In the genomic region with DNA sequence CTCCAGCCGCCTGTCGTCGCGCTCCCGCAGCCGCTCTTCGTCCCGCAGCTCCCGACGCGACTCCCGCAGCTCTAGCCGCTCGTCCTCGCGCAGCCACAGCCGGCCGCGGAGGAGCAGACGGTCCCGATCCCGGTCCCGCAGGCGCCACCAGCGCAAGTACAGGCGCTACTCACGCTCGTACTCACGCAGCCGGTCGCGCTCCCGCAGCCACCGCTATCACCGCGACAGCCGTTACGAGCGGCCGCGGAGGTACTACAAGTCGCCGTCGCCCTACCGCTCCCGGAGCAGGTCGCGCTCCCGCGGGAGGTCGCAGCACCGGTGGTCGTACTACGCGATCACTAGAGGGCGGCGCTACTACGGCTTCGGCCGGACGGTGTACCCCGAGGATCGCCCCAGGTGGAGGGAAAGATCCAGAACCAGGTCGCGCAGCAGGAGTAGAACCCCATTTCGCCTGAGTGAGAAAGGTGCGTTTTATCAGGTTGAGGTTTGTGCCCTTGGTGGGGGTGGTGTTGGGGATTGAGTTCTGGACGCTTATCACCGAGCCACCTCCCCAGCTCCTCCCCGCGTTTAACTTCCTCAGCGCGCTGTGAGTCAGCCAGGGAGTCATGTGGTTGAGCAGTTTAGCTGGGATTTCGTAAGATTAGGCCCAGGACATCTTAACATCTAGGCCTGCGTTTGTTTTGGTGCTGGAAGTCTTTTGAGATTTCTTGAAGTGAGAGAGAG, we compare ENCODE assay signal across 8 mouse cellular contexts. TPM values are rescaled to one million over a fixed set of nuclear protein-coding genes. Genes with fewer than 3 reads are reported as not detected.
A peak's percentile ranks its signal among the peaks of the same experiment; 100 is the strongest.
DNase-seq lines count a peak whose midpoint lies in the region; ATAC-seq and TF ChIP-seq lines count a peak whose summit lies in the region.

No protein-coding gene starts in this region.

- ATAC-seq in common myeloid progenitor, adult 5-6 weeks (replicated peaks; ENCODE audit: low read depth, poor library complexity, severe bottlenecking), result peak; percentile 40
- ATAC-seq in inflammation-experienced regulatory T-cells, adult 6 months, result peak; percentile 22
- peak; percentile 62 for ATAC-seq in liver, embryonic 14.5 days (ENCODE audit: insufficient read depth)
- peak; percentile 26; the same call in 1 of the 2 replicates for ATAC-seq in stomach, embryonic 14.5 days (ENCODE audit: insufficient number of reproducible peaks, insufficient read depth, low FRiP score, low read depth)

- TF ChIP-seq CTCF in liver, embryonic 14.5 days (IDR thresholded peaks at IDR 0.05; ENCODE audit: low read depth), result peak; percentile 28

- peaks cover 17 to 31% of the 10 kb centered on the region in 2 experiments for H3K4me1 ChIP-seq in liver, embryonic 14.5 days (replicated peaks; ENCODE audit: control insufficient read depth in 2 of 2, insufficient read depth in 2 of 2, low read length in 1 of 2)
- peaks cover 13% of the 10 kb centered on the region for H3K4me1 ChIP-seq in stomach, embryonic 14.5 days (ENCODE audit: control insufficient read depth, insufficient read depth, low read length)

- WGBS in liver, embryonic 14.5 days (ENCODE audit: insufficient replicate concordance), result under 1% methylated on average over 75 of the region's 75 CpGs
- WGBS in stomach, embryonic 14.5 days, result under 1% methylated on average over 75 of the region's 75 CpGs

- TF ChIP-seq EP300 in liver, embryonic 14.5 days (IDR thresholded peaks at IDR 0.05; ENCODE audit: low read depth), result no peak

- peaks cover 50% of the 10 kb centered on the region for H3K36me3 ChIP-seq in liver, embryonic 14.5 days (replicated peaks; ENCODE audit: control insufficient read depth, insufficient read depth, low read depth)
- peaks cover 33% of the 10 kb centered on the region for H3K36me3 ChIP-seq in stomach, embryonic 14.5 days (ENCODE audit: control insufficient read depth, insufficient read depth, low read length)

- intact Hi-C loops in gastrocnemius, postnatal 14 days (cut with DNase I; ENCODE audit: low total_unique reads), result no loop called here

- peak overlapping the region; percentile 99 for H3K9ac ChIP-seq in liver, embryonic 14.5 days (replicated peaks)
- peak overlapping the region; percentile 96 for H3K9ac ChIP-seq in stomach, embryonic 14.5 days (replicated peaks; ENCODE audit: low read depth, low read length)

- H3K4me3 ChIP-seq in liver, embryonic 14.5 days (ENCODE audit: insufficient read depth in 1 of 2, low read depth in 2 of 2, low read length in 2 of 2), result peak overlapping the region; percentile 92 to 97
- H3K4me3 ChIP-seq in stomach, embryonic 14.5 days (ENCODE audit: low read depth, low read length), result peak overlapping the region; percentile 100

- DNase-seq in right cerebral cortex, adult 18-20 months, result peak; percentile 64
- no peak for DNase-seq in right cerebral cortex, postnatal 36 days (ENCODE audit: low spot score in 2 of 2)
- DNase-seq in gastrocnemius, postnatal 14 days, result peak; percentile 73
- DNase-seq in liver, embryonic 14.5 days (ENCODE audit: low read depth in 3 of 3, low spot score in 3 of 3), result peak; percentile 83 to 88 (median 84)
- DNase-seq in naive thymus-derived CD4-positive, alpha-beta T cell, adult 2 months (ENCODE audit: low read depth), result peak; percentile 79

- peak overlapping the region; percentile 96 for H3K4me2 ChIP-seq in liver, embryonic 14.5 days (ENCODE audit: low read depth)
- H3K4me2 ChIP-seq in stomach, embryonic 14.5 days (replicated peaks; ENCODE audit: low read depth, low read length), result peak overlapping the region; percentile 95

- H3K9me3 ChIP-seq in liver, embryonic 14.5 days (ENCODE audit: control insufficient read depth, low read length), result no peaks in the 10 kb centered on the region
- no peaks in the 10 kb centered on the region for H3K9me3 ChIP-seq in stomach, embryonic 14.5 days (ENCODE audit: control insufficient read depth, low read depth, low read length)

- no peaks in the 10 kb centered on the region for H3K27me3 ChIP-seq in liver, embryonic 14.5 days (ENCODE audit: control insufficient read depth, insufficient read depth, low read length)
- no peaks in the 10 kb centered on the region for H3K27me3 ChIP-seq in stomach, embryonic 14.5 days (ENCODE audit: control insufficient read depth, insufficient read depth, low read length)

- H3K27ac ChIP-seq in liver, embryonic 14.5 days, result peak overlapping the region; percentile 79
- H3K27ac ChIP-seq in stomach, embryonic 14.5 days (ENCODE audit: low read length), result peak overlapping the region; percentile 95

RNA-seq across cellular contexts. Expression of gene Rsrp1, which starts 0.8 kb away (rescaled TPM):
- total RNA-seq in common myeloid progenitor, adult 5-6 weeks (2017), result 172 and 177 TPM in 2 replicates
- total RNA-seq in gastrocnemius, postnatal 14 days (2021), result 100 to 1,000 TPM in 1 of 2 experiments, 10 to 100 TPM in 1; 76.9 to 163 TPM
- polyA plus RNA-seq in inflammation-experienced regulatory T-cells, adult 6 months (2017; shearing (Covaris generic)), result 100 to 1,000 TPM; 184 to 307 (median 297) TPM
- 228 and 239 TPM in 2 replicates for polyA plus RNA-seq in liver, embryonic 14.5 days (2012; rRNA removed)
- 151 and 161 TPM in 2 replicates for polyA plus RNA-seq in liver, embryonic 14.5 days (2014; fragmentation: Nextera tagmentation; extraction: Ambion mirVana)
- polyA plus RNA-seq in stomach, embryonic 14.5 days (2014; fragmentation: Nextera tagmentation; extraction: Ambion mirVana), result 506 and 565 TPM in 2 replicates

RNA-seq across cellular contexts. Expression of gene Syf2, which starts 6.5 kb away (rescaled TPM):
- 230 and 275 TPM in 2 replicates for total RNA-seq in common myeloid progenitor, adult 5-6 weeks (2017)
- total RNA-seq in gastrocnemius, postnatal 14 days (2021), result 10 to 100 TPM; 34.1 to 39.6 TPM
- polyA plus RNA-seq in inflammation-experienced regulatory T-cells, adult 6 months (2017; shearing (Covaris generic)), result 100 to 1,000 TPM; 206 to 224 (median 212) TPM
- polyA plus RNA-seq in liver, embryonic 14.5 days (2012; rRNA removed), result 21.9 and 42.9 TPM in 2 replicates
- polyA plus RNA-seq in liver, embryonic 14.5 days (2014; fragmentation: Nextera tagmentation; extraction: Ambion mirVana), result 52.6 and 56.0 TPM in 2 replicates
- polyA plus RNA-seq in stomach, embryonic 14.5 days (2014; fragmentation: Nextera tagmentation; extraction: Ambion mirVana), result 67.7 and 71.7 TPM in 2 replicates

RNA-seq across cellular contexts. Expression of gene Tmem50a, which starts 9.4 kb away (rescaled TPM):
- total RNA-seq in common myeloid progenitor, adult 5-6 weeks (2017), result 168 and 202 TPM in 2 replicates
- total RNA-seq in gastrocnemius, postnatal 14 days (2021), result 10 to 100 TPM; 41.1 to 45.9 TPM
- polyA plus RNA-seq in inflammation-experienced regulatory T-cells, adult 6 months (2017; shearing (Covaris generic)), result 100 to 1,000 TPM; 542 to 558 (median 542) TPM
- polyA plus RNA-seq in liver, embryonic 14.5 days (2012; rRNA removed), result 44.2 and 50.8 TPM in 2 replicates
- 59.5 and 65.1 TPM in 2 replicates for polyA plus RNA-seq in liver, embryonic 14.5 days (2014; fragmentation: Nextera tagmentation; extraction: Ambion mirVana)
- 180 and 186 TPM in 2 replicates for polyA plus RNA-seq in stomach, embryonic 14.5 days (2014; fragmentation: Nextera tagmentation; extraction: Ambion mirVana)

RNA-seq across cellular contexts. Expression of gene Rhd, which starts 59.8 kb away (rescaled TPM):
- total RNA-seq in common myeloid progenitor, adult 5-6 weeks (2017), result 52.9 and 59.6 TPM in 2 replicates
- under 1 TPM; 0.20 to 0.39 TPM for total RNA-seq in gastrocnemius, postnatal 14 days (2021)
- polyA plus RNA-seq in inflammation-experienced regulatory T-cells, adult 6 months (2017; shearing (Covaris generic)), result under 1 TPM in 2 of 3 experiments, not detected in 1; 0.31 to 0.36 TPM
- polyA plus RNA-seq in liver, embryonic 14.5 days (2012; rRNA removed), result 260 and 298 TPM in 2 replicates
- polyA plus RNA-seq in liver, embryonic 14.5 days (2014; fragmentation: Nextera tagmentation; extraction: Ambion mirVana), result 576 and 578 TPM in 2 replicates
- 1.2 and 1.6 TPM in 2 replicates for polyA plus RNA-seq in stomach, embryonic 14.5 days (2014; fragmentation: Nextera tagmentation; extraction: Ambion mirVana)

Comparison
In these comparisons a context has a peak if more than half of its experiments do, and no peak if none do; other contexts are left out.
1. DNase-seq: peak in right cerebral cortex, adult 18-20 months (single experiment), gastrocnemius, postnatal 14 days (single experiment), liver, embryonic 14.5 days (3 of 3) and naive thymus-derived CD4-positive, alpha-beta T cell, adult 2 months (single experiment); none in right cerebral cortex, postnatal 36 days (0 of 2).
2. Peak in every context shown above with its lines, with median percentiles within 50 percentile points of each other: ATAC-seq.